Mouse (Mus musculus) thymus, postnatal 36 days (tissue): ENCODE results near the gene Klrg1.

Experiments
- DNase-seq, 2 experiments: peaks; one replicate each; pipeline ENCODE4 v3.0.0; 2022; ENCODE audit warnings: mixed read lengths in 2 of 2

The Klrg1 gene

DNA sequence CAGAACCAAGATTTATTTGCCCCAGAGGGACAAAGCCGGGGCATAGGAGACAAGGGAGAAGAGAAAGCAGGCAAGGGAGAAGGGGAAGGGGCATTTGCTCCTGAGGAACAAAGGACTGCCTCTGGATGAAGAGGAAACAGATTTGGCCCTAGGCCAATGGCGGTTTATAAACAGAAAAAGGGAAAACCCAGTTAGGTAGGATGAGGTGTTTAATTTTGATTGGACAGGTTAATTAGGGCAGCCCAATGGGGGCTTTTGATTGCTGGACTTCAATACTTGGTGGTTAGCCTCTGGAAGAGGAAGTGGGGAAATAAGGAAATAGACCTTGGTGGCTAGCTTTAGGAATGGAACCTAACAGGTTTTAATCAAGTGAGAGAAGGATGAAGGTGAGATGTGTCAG, 9.5 kb upstream of the Klrg1 start:
- DNase-seq: no peak

DNA sequence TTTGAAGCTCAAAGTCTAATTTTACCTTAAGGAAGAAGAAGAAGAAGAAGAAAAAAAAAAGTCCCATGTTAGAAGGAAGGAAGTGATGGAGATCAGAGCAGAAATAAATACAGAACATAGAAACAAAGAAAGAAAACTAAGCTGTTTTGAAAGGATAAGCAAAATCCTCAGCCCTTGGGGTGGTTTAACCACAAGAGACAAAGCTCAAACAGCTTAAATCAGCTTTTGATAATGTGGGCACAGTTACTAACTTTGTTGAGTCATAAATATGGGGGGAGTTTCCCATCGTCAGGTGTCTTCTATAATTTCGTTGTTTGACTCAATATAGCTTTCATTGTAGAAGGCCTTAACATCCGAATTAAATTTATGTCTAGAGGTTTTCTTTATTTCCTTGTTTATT, 9.1 kb upstream of the Klrg1 start:
- no peak for DNase-seq

DNA sequence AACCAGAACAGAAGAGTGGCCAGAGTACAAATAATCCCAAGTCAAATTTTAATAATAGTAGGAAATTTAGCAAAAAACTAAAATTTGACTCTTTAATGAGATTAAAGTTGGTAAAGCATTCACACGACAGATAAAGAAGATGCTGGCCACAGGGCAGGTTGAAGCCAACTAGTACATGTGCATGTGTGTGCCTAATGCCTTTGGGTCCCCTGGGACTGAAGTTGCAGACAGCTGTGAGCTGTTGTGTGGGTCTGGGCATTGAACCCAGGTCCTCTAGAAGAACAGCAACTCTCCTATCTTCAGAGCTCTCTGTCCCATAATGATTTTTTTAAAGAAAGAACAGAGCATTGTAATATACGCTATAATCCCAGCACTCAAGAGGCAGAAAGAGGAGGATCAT, 8.6 kb upstream of the Klrg1 start:
- DNase-seq: no peak

DNA sequence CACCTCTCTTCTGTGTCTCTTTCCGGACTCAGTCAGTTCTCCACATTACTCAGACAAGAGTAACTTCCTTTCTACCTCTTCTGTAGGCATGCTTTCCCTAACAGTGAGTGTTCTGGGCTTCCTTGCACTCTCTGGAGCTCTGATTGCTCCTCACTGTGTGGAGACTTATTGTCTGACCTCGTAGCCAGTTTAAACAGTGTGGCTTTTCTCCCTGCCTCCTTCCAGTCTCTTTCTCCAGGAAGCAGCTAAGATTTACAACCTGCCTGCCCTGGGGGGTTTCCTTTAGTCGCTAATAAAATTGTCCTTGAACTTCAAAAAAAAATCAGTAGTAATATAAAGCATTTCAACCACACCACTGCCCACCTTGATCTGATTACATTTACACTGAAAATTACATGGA, 7.6 kb upstream of the Klrg1 start:
- no peak for DNase-seq

DNA sequence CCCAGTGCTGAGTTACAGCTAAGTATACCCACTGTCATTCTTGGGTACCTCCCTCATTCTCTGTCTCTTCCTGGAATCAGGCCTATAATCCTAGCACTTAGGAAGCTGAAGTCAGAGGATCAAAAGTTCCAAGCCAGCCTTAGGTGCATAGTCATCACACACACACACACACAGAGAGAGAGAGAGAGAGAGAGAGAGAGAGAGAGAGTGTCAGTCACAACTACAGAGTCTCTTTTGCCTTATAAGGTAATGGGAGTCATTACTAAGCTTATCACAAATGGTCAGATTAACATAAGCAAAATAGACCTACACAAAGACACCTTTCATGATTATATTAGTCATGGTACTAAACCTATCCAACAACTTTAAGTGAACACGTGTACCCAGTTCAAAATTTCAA, 6.6 kb upstream of the Klrg1 start:
- no peak for DNase-seq

DNA sequence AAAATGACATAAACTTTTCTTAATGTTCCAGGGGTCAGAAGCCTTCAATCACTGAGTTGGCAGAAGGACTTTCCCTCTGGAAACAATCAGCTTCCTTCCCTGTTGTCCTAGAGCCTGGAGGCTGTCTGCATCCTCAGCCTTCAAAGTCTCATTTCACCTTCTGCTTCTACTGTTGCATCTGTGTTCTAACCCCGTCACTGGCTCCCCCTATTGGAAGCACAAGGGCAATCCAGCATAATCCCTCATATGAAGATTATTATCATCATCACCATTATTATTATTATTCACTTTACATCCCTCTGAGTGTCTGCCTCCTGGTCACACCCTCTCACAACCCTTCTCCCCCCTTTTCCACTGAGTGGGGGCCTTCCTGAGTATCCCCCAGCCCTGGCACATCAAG, 5.6 kb upstream of the Klrg1 start:
- DNase-seq: no peak

DNA sequence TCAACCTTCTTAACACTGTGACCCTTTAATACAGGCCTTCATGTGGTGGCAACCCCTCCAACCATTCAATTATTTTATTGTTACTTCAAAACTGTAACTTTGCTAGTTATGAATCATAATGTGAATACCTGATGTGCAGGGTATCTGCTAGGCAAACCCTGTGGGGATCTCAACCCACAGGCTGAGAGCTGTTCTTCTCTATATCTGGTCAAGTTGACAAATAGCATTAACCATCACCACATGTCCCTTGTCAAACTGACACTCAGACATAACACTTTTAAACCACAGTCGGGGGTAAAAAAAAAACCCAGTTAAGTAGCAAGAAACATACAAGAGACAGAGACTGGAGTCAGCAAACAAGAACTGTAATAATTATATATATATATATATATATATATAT, 2.1 kb upstream of the Klrg1 start:
- no peak for DNase-seq

DNA sequence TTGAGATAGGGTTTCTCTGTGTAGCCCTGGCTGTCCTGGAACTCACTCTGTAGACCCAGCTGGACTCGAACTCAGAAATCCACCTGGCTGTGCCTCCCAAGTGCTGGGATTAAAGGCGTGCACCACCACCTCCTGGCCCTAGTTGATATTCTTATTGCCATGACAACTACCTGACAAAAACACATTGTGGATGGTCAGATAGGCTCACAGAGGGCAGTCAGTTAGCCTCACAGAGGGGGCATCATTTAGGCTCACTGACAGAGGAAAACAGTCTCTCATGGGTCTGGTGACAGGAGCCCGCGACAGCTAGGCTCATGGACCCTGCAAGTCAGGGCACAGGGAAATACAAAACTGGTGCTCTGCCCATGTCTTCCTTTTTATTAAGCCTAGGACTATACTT, 1.6 kb upstream of the Klrg1 start:
- no peak for DNase-seq

DNA sequence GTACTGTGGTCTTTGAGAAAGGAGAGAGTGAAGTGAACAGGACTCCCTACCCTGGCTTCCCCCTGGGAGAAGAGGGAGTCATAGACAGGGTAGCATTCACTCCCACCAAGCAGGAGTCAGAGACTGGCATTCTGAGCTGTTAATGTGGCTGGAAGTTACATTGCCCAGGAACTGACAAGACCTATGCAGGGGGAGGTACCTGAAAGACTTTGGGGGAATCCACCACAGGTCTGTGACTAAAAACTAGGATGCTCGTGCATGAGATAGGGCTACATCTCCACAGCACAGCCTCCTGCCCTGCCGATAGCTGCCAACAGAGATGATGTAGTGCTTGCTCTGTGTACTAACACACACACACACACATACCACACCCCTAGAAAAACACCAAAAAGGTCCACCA, 747 bp upstream of the Klrg1 start:
- DNase-seq: no peak

DNA sequence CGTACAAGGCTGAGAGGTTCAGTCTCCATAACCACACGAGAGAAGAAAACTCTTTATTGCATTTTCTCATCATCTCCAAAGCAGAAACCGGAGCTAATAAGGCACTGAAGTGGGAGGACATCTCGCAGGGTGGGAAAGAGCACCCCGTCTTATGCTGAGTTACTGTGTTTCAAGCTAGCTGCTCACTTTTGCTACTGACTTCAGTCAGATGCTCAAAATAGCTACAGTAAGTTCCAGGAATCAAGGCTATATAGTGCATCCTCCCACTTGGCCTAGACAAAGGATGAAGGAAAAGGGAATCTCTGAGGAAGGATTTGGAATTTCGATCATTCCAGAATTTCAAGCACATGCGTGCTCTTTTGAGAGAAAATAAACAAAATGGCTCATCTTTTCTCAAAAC, 6.1 kb downstream of the Klrg1 start:
- no peak for DNase-seq

DNA sequence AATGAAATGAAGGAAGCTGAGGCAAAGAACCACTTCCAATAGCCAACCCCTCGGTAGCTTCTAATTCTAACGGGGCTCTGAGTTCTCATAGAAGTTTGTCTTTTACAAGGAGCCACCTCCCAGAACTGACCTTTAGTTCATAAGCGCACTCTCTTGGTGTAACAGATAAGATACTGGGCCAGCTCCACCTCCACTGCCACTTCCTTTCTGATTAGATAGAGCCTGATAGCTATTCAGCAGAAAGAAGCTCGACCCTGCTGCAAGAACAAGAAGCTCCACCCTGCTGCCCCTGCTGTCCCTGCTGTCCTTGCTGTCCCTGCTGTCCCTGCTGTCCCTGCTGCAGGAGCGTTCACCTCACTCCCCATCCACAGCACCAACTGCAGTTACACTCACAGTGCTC, 8.1 kb downstream of the Klrg1 start:
- DNase-seq: no peak

DNA sequence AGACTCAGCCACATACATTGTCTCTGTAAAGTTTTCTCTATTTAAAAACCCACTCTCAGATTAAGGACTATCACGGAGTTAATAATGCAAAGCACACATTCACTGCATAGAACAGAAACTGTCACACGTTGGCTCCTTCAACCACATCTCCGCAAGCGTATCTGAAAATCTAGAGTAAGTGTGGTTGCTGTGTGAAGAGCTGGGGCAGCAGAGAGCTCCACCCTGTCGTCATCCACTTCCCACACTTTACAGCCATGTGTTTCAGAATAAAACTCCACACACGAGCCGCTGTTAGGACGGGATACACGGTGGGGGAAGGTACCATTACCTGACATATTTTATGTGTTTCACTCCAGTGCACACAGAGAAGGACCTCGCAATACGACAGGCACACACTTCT, 12.5 kb downstream of the Klrg1 start:
- no peak for DNase-seq

DNA sequence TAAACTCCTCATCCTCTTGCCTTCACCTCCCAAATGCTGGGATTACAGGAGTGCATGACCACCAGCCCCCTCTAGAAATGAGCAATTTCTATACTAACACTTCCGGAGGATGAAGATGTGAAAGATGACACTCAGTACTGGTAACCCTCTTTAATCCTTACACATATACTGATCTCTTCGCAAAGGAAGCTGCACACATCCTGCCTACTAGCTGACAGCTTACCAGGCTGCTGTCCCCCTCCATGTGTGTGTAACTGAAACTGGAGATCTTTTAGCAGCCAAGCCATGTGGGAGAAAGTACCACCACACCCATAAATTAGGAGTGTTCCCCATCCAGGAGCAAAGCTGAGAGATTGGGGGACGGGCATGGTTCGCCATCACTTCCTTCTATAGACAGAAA, 13.5 kb downstream of the Klrg1 start:
- DNase-seq: no peak

DNA sequence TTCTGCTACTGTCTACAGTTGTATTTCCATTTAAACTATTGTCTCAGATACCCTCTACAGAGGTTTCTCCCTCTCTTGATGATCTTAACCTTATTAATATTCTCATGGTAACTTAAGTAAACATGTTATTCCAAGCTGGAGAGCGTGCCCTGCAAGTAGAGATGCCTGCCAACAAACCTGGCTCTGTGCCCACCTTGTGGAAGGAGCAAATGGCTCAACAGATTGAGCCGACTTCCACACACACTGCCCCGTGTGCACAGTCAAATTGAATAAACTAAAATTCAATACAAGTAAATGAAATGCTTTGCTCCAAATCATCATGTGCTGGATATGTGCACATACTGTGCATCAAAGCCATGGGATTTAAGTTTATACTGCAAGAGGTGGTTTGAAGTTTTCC, 14.1 kb downstream of the Klrg1 start:
- no peak for DNase-seq

DNA sequence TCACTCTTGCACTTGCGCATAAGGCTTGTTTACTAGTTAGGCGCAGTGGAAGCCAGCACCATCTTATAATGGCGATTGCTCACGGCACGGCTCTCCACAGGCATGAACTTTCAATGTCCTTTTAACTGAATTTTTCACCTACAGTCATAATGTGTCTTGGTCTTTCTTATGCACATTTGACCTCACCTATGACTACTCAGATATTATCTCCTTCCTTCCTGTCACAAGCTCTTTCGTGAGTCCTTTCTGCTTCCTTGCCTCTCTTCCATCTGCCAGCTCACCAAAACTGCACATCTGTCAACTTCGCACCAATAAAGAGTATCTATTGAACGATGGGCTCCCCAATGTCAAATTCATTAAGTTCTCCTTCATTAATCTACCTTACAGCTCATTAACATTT, 20.1 kb downstream of the Klrg1 start:
- no peak for DNase-seq

DNA sequence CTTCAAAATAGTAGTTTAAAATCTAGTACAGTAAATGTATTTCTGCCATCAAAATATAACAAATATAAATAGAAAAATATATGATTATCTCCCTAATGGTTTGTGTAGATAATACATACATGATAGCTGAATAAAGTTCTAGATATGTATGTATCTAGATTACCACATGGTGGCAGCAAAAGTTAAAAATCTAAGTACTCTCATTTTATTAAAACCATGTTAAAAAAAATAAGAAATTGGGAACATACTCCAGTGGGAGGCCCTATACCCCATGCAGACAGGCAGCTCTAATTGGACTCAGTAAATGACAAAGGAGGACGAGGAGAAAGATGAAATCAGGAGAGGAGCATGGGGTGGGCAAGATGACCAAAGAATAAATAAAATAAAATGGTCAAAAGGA, 30.5 kb downstream of the Klrg1 start:
- DNase-seq: no peak

DNA sequence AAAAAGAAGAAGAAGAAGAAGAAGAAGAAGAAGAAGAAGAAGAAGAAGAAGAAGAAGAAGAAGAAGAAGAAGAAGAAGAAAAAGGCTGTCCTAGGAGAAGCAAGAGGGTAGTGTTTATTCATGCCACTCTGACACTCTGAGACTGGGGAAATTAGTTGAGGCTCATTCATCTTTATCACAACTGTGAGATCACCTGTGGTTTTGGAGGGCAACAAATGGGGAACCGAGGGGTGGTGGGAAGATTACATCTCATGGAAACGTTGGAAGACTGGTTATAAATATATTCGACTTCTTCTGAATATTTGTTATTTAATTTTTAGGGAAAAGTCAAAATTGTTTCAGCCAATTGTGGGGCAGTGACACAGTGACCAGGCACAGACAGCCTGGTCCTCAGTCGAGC, 32.6 kb downstream of the Klrg1 start:
- no peak for DNase-seq
